Mouse (Mus musculus): ENCODE data around the gene Tmem132c. TPM values are rescaled to one million over a fixed set of nuclear protein-coding genes. Genes with fewer than 3 reads are reported as not detected.
A peak's percentile ranks its signal among the peaks of the same experiment; 100 is the strongest.

The Tmem132c gene
- polyA plus RNA-seq, 2 experiments, result 0.08 TPM; not detected in 1

DNA sequence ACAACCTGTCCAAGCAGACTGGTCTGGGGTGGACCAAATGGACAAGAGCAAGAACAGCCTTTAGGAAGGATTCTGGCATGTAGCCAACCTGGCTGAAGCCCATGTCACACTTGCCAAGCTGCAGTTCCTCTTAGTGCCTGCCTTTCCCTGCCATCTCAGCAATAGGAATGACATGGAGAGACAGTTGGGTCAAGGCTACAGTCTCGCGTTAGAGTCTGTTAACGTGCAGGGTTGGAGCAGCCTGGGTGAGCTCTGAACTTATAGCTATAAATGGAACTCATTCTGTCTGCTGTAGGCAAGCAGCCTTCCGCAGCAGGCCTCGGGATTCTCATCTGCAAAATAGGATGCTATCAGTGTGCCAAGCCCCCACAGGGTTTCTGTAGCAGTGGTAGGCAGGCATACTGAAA lies 305.0 kb downstream of the Tmem132c start:
- TF ChIP-seq CTCF (IDR thresholded peaks at IDR 0.05; ENCODE audit: low read depth) (no peak), EP300 (IDR thresholded peaks at IDR 0.05; ENCODE audit: low read depth) (no peak)
- no peak overlapping the region for H3K9ac ChIP-seq (replicated peaks)
- H3K27ac ChIP-seq, result no peak overlapping the region
- no peaks in the 10 kb centered on the region for H3K27me3 ChIP-seq (ENCODE audit: control insufficient read depth, insufficient read depth, low read length)
- H3K9me3 ChIP-seq (ENCODE audit: control insufficient read depth, low read length), result no peaks in the 10 kb centered on the region
- ATAC-seq (ENCODE audit: insufficient read depth) (no peak), DNase-seq (ENCODE audit: low read depth in 3 of 3, low spot score in 3 of 3) (no peak)
- H3K4me1 ChIP-seq (replicated peaks; ENCODE audit: control insufficient read depth in 2 of 2, insufficient read depth in 2 of 2, low read length in 1 of 2), result no peaks in the 10 kb centered on the region
- no peaks in the 10 kb centered on the region for H3K36me3 ChIP-seq (replicated peaks; ENCODE audit: control insufficient read depth, insufficient read depth, low read depth)
- 59% methylated on average over 5 of the region's 5 CpGs for WGBS (ENCODE audit: insufficient replicate concordance)
- no peak overlapping the region for H3K4me2 ChIP-seq (ENCODE audit: low read depth)
- no peak overlapping the region for H3K4me3 ChIP-seq (ENCODE audit: insufficient read depth in 1 of 2, low read depth in 2 of 2, low read length in 2 of 2)

DNA sequence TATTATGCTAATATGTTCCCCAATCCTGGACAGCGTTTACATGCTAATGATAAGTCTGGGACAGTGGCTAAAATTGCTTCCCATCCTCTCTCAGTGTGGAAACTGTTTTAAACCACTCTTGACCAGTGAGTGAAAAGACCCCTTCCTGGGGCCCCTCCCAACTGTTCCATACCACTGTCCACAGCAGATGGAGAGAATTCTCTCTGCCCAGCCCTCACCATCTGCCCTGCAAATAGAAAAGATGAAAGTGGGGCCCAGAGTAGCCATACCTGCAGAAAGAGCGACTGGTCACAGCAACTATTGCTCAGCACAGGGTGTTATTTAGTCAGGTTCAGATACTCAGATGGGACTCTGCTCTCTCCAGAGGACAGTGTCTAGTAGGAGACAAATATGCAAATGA lies 306.5 kb downstream of the Tmem132c start:
- H3K4me3 ChIP-seq (ENCODE audit: insufficient read depth in 1 of 2, low read depth in 2 of 2, low read length in 2 of 2), result no peak overlapping the region
- DNase-seq (ENCODE audit: low read depth in 3 of 3, low spot score in 3 of 3), result no peak
- no peak overlapping the region for H3K27ac ChIP-seq
- H3K4me1 ChIP-seq (replicated peaks; ENCODE audit: control insufficient read depth in 2 of 2, insufficient read depth in 2 of 2, low read length in 1 of 2), result no peaks in the 10 kb centered on the region
- no peak for ATAC-seq (ENCODE audit: insufficient read depth)
- TF ChIP-seq CTCF (IDR thresholded peaks at IDR 0.05; ENCODE audit: low read depth) (no peak), EP300 (IDR thresholded peaks at IDR 0.05; ENCODE audit: low read depth) (no peak)
- no peaks in the 10 kb centered on the region for H3K9me3 ChIP-seq (ENCODE audit: control insufficient read depth, low read length)
- no peak overlapping the region for H3K4me2 ChIP-seq (ENCODE audit: low read depth)
- no peak overlapping the region for H3K9ac ChIP-seq (replicated peaks)
- no peaks in the 10 kb centered on the region for H3K36me3 ChIP-seq (replicated peaks; ENCODE audit: control insufficient read depth, insufficient read depth, low read depth)
- no peaks in the 10 kb centered on the region for H3K27me3 ChIP-seq (ENCODE audit: control insufficient read depth, insufficient read depth, low read length)
- 46% methylated on average over 2 of the region's 2 CpGs for WGBS (ENCODE audit: insufficient replicate concordance)

DNA sequence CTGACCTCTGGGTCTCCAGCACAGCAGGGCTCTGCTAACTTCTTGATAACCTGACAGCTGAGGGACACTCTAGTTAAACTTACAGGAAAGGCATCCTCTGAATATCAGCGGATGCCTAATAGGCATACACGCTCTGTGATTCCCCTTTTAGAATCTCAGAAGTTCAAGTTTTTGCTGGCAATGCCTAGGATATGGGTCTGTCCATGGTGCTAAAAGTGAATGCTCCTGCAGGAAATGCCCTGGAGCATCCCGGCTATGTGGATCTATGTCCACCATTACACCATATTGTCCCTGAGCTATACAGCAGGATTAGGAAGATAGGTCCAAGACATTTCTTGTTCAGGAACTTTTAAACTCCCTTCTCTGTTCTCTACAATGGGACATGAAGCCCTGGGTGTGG lies 319.5 kb downstream of the Tmem132c start:
- no peaks in the 10 kb centered on the region for H3K27me3 ChIP-seq (ENCODE audit: control insufficient read depth, insufficient read depth, low read length)
- H3K27ac ChIP-seq, result no peak overlapping the region
- no peaks in the 10 kb centered on the region for H3K4me1 ChIP-seq (replicated peaks; ENCODE audit: control insufficient read depth in 2 of 2, insufficient read depth in 2 of 2, low read length in 1 of 2)
- TF ChIP-seq EP300 (IDR thresholded peaks at IDR 0.05; ENCODE audit: low read depth), result no peak
- TF ChIP-seq CTCF (IDR thresholded peaks at IDR 0.05; ENCODE audit: low read depth), result no peak
- ATAC-seq (ENCODE audit: insufficient read depth), result no peak
- no peak overlapping the region for H3K4me2 ChIP-seq (ENCODE audit: low read depth)
- H3K9ac ChIP-seq (replicated peaks), result no peak overlapping the region
- no peaks in the 10 kb centered on the region for H3K36me3 ChIP-seq (replicated peaks; ENCODE audit: control insufficient read depth, insufficient read depth, low read depth)
- H3K4me3 ChIP-seq (ENCODE audit: insufficient read depth in 1 of 2, low read depth in 2 of 2, low read length in 2 of 2), result no peak overlapping the region
- no peaks in the 10 kb centered on the region for H3K9me3 ChIP-seq (ENCODE audit: control insufficient read depth, low read length)
- WGBS (ENCODE audit: insufficient replicate concordance), result 58% methylated on average over 3 of the region's 3 CpGs
- DNase-seq (ENCODE audit: low read depth in 3 of 3, low spot score in 3 of 3), result no peak

DNA sequence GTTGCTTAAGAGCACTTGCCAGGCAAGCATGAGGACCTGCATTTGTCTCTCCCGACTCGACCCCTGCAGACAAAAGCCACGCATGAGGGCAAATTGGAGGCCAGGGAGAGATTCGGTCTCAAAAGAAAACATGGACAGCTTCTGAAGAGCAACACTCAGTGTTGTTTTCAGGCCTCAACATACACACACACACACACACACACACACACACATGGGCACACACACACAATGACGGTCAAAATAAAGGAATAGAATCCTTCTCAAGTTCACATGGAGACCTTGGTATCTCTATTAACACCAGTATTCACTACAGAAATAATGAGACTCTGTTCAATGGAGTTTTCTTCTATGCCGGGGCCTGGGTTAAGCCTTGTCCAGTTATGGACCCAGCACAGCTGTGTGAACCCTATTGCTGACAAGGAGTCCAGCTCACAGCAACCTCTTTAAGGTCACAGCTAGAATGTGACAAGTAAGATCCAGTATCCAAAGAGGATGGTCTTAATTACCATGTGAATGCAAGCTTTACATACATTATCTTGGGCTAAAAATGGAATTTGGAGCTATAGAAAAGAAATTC lies 325.6 kb downstream of the Tmem132c start:
- Histone ChIP-seq H3K9me3 (ENCODE audit: control insufficient read depth, low read length) (no peaks in the 10 kb centered on the region), H3K27me3 (ENCODE audit: control insufficient read depth, insufficient read depth, low read length) (no peaks in the 10 kb centered on the region), H3K27ac (no peak overlapping the region), H3K4me2 (ENCODE audit: low read depth) (no peak overlapping the region), H3K4me1 (replicated peaks; ENCODE audit: control insufficient read depth in 2 of 2, insufficient read depth in 2 of 2, low read length in 1 of 2) (no peaks in the 10 kb centered on the region), H3K4me3 (ENCODE audit: insufficient read depth in 1 of 2, low read depth in 2 of 2, low read length in 2 of 2) (no peak overlapping the region), H3K9ac (replicated peaks) (no peak overlapping the region), H3K36me3 (replicated peaks; ENCODE audit: control insufficient read depth, insufficient read depth, low read depth) (no peaks in the 10 kb centered on the region)
- ATAC-seq (ENCODE audit: insufficient read depth) (no peak), DNase-seq (ENCODE audit: low read depth in 3 of 3, low spot score in 3 of 3) (no peak)
- TF ChIP-seq CTCF (IDR thresholded peaks at IDR 0.05; ENCODE audit: low read depth) (no peak), EP300 (IDR thresholded peaks at IDR 0.05; ENCODE audit: low read depth) (no peak)
- WGBS (ENCODE audit: insufficient replicate concordance), result 68% methylated on average over 6 of the region's 6 CpGs

GRCm38 (mm10) chr5:127577419-127577818 lies 335.8 kb downstream of the Tmem132c start:
- 41% methylated on average over 8 of the region's 8 CpGs for WGBS (ENCODE audit: insufficient replicate concordance)
- Histone ChIP-seq H3K9me3 (ENCODE audit: control insufficient read depth, low read length) (no peaks in the 10 kb centered on the region), H3K4me1 (replicated peaks; ENCODE audit: control insufficient read depth in 2 of 2, insufficient read depth in 2 of 2, low read length in 1 of 2) (no peaks in the 10 kb centered on the region), H3K9ac (replicated peaks) (no peak overlapping the region), H3K36me3 (replicated peaks; ENCODE audit: control insufficient read depth, insufficient read depth, low read depth) (no peaks in the 10 kb centered on the region), H3K27ac (no peak overlapping the region), H3K4me3 (ENCODE audit: insufficient read depth in 1 of 2, low read depth in 2 of 2, low read length in 2 of 2) (no peak overlapping the region), H3K4me2 (ENCODE audit: low read depth) (no peak overlapping the region), H3K27me3 (ENCODE audit: control insufficient read depth, insufficient read depth, low read length) (no peaks in the 10 kb centered on the region)
- no peak for ATAC-seq (ENCODE audit: insufficient read depth)
- DNase-seq (ENCODE audit: low read depth in 3 of 3, low spot score in 3 of 3), result no peak
- TF ChIP-seq CTCF (IDR thresholded peaks at IDR 0.05; ENCODE audit: low read depth) (peak; percentile 50), EP300 (IDR thresholded peaks at IDR 0.05; ENCODE audit: low read depth) (no peak)

Data from liver, embryonic 14.5 days (tissue).